Mouse (Mus musculus) liver, postnatal 0 days (tissue): ENCODE data around the gene Sbk2. TPM values are rescaled to one million over a fixed set of nuclear protein-coding genes. Genes with fewer than 3 reads are reported as not detected.

Experiments used
- ATAC-seq: fragments of 200-750 bp; cut with Nextera tagmentation; 2 replicates; pipeline ENCODE4 v1.8.0; 2017; ENCODE audit warnings: mild to moderate bottlenecking, moderate library complexity
- DNase-seq: peaks from one replicate; pipeline ENCODE4 v3.0.0-alpha.2; 2016
- H3K27ac ChIP-seq: fragments of 300-500 bp; sonication (generic); 2 replicates; pipeline ENCODE4 v1.5.1; 2014; ENCODE audit warnings: antibody characterized with exemption, moderate library complexity, mild to moderate bottlenecking, low read depth
- H3K27me3 ChIP-seq: fragments of 300-500 bp; sonication (generic); 2 replicates; pipeline ENCODE4 v1.6.1; 2014; ENCODE audit warnings: low read length, control low read depth, mixed read lengths; ENCODE audit not compliant: insufficient read depth
- H3K36me3 ChIP-seq: fragments of 300-500 bp; sonication (generic); replicated peaks from 2 replicates; pipeline ENCODE4 v1.6.1; 2014; ENCODE audit warnings: mild to moderate bottlenecking, control low read depth, low read length, moderate library complexity, mixed read lengths; ENCODE audit not compliant: insufficient read depth
- H3K4me1 ChIP-seq: fragments of 300-500 bp; sonication (generic); 2 replicates; pipeline ENCODE4 v1.6.1; 2014; ENCODE audit warnings: antibody characterized with exemption, mild to moderate bottlenecking, control low read depth; ENCODE audit not compliant: insufficient read depth
- H3K4me2 ChIP-seq: fragments of 300-500 bp; sonication (generic); 2 replicates; pipeline ENCODE4 v1.6.1; 2014; ENCODE audit warnings: low read depth, mild to moderate bottlenecking, low read length, moderate library complexity, mixed read lengths
- H3K4me3 ChIP-seq: fragments of 300-500 bp; sonication (generic); 2 replicates; pipeline ENCODE4 v1.5.1; 2014; ENCODE audit warnings: low read depth, low read length
- H3K9ac ChIP-seq: fragments of 300-500 bp; sonication (generic); replicated peaks from 2 replicates; pipeline ENCODE4 v1.6.1; 2014; ENCODE audit warnings: mild to moderate bottlenecking, moderate library complexity
- H3K9me3 ChIP-seq: fragments of 300-500 bp; sonication (generic); 2 replicates; pipeline ENCODE4 v1.6.1; 2016; ENCODE audit warnings: mild to moderate bottlenecking, control low read depth, low read length, mixed read lengths
- CTCF ChIP-seq: sonication (generic); IDR thresholded peaks from 2 replicates; pipeline ENCODE4 v1.5.1; 2016; ENCODE audit warnings: antibody characterized with exemption, low read depth
- EP300 ChIP-seq: IDR thresholded peaks from 2 replicates; pipeline ENCODE4 v1.6.1; 2016; ENCODE audit warnings: antibody characterized with exemption, low read depth, mild to moderate bottlenecking
- WGBS: fragments of 180-500 bp; shearing (Covaris S2); extraction: QIAGEN DNeasy Blood & Tissue Kit; methylation state at CpG from one replicate; pipeline ENCODE4 v1.1.7; 2014; ENCODE audit not compliant: insufficient replicate concordance; 5-methylcytosine and 5-hydroxymethylcytosine counted together
- polyA plus RNA-seq: library from polyadenylated mRNA; unstranded; fragments of >200 nt; fragmentation: Nextera tagmentation; extraction: Ambion mirVana; gene quantifications from 2 replicates; pipeline ENCODE4 v1.2.1, GENCODE M21; 2015

Sbk2 gene
- polyA plus RNA-seq, 1 experiment from 2014 or later, result not detected

GRCm38 (mm10) chr7:4996003-4996895 lies 32.0 kb upstream of the Sbk2 start, which contains the start of gene Zfp579:
Gene Zfp579, minus strand, starts transcription at chr7:4996158.
- WGBS, result 9% methylated on average over 15 of the region's 26 CpGs
- Histone ChIP-seq H3K4me1 (peaks cover 14% of the 10 kb centered on the region; the same call in 1 of the 2 replicates), H3K36me3 (no peaks in the 10 kb centered on the region), H3K4me3 (peak within 1 kb of the TSS; percentile 65), H3K4me2 (peak within 1 kb of the TSS; percentile 78), H3K27me3 (no peaks in the 10 kb centered on the region), H3K9me3 (no peaks in the 10 kb centered on the region), H3K9ac (peak within 1 kb of the TSS; percentile 76), H3K27ac (0 out of 2 replicates have a peak within 1 kb of the TSS, but pooled peaks have one; percentile 6)
- ATAC-seq, result peak; percentile 92
- no peak for TF ChIP-seq CTCF
- no peak for TF ChIP-seq EP300
- peak; percentile 89 for DNase-seq

- H3K4me3 ChIP-seq, result peak overlapping the region; percentile 65
- H3K27me3 ChIP-seq, result no peaks in the 10 kb centered on the region
- H3K9ac ChIP-seq, result peak overlapping the region; percentile 76
- H3K27ac ChIP-seq, result no peak overlapping the region
- H3K36me3 ChIP-seq, result no peaks in the 10 kb centered on the region
- TF ChIP-seq CTCF, result no peak
- TF ChIP-seq EP300, result no peak
- no peaks in the 10 kb centered on the region for H3K9me3 ChIP-seq
- H3K4me1 ChIP-seq, result peaks cover 14% of the 10 kb centered on the region; the same call in 1 of the 2 replicates
- H3K4me2 ChIP-seq, result peak overlapping the region; percentile 78
- DNase-seq, result no peak
- WGBS, result 8% methylated on average over 19 of the region's 19 CpGs
- ATAC-seq, result peak; percentile 24
These were observed 31.2 kb upstream of the Sbk2 start for GRCm38 (mm10) chr7:4995268-4996002.

- 70% methylated on average over 59 of the region's 59 CpGs for WGBS
- H3K4me1 ChIP-seq, result peaks cover 14% of the 10 kb centered on the region; the same call in 1 of the 2 replicates
- TF ChIP-seq CTCF (no peak), EP300 (no peak)
- H3K4me2 ChIP-seq, result no peak overlapping the region
- no peak overlapping the region for H3K27ac ChIP-seq
- H3K9ac ChIP-seq, result no peak overlapping the region
- DNase-seq (no peak), ATAC-seq (no peak)
- H3K9me3 ChIP-seq, result no peaks in the 10 kb centered on the region
- no peak overlapping the region for H3K4me3 ChIP-seq
- H3K36me3 ChIP-seq, result no peaks in the 10 kb centered on the region
- H3K27me3 ChIP-seq, result no peaks in the 10 kb centered on the region
These were observed 30.0 kb upstream of the Sbk2 start for GRCm38 (mm10) chr7:4993999-4994788.

- ATAC-seq (no peak), DNase-seq (no peak)
- no peaks in the 10 kb centered on the region for H3K36me3 ChIP-seq
- H3K4me2 ChIP-seq, result no peak overlapping the region
- peaks cover 14% of the 10 kb centered on the region; the same call in 1 of the 2 replicates for H3K4me1 ChIP-seq
- TF ChIP-seq CTCF (no peak), EP300 (no peak)
- whole genome bisulfite sequencing, result 73% methylated on average over 49 of the region's 55 CpGs
- no peak overlapping the region for H3K4me3 ChIP-seq
- no peak overlapping the region for H3K27ac ChIP-seq
- H3K9me3 ChIP-seq, result no peaks in the 10 kb centered on the region
- H3K9ac ChIP-seq, result no peak overlapping the region
- no peaks in the 10 kb centered on the region for H3K27me3 ChIP-seq
These were observed 29.3 kb upstream of the Sbk2 start for GRCm38 (mm10) chr7:4993347-4993998.

GRCm38 (mm10) chr7:4988250-4988649 lies 24.0 kb upstream of the Sbk2 start:
- Histone ChIP-seq H3K36me3 (no peaks in the 10 kb centered on the region), H3K4me3 (no peak overlapping the region), H3K4me1 (no peaks in the 10 kb centered on the region), H3K27ac (no peak overlapping the region), H3K9ac (no peak overlapping the region), H3K4me2 (no peak overlapping the region), H3K27me3 (no peaks in the 10 kb centered on the region), H3K9me3 (no peaks in the 10 kb centered on the region)
- TF ChIP-seq CTCF (no peak), EP300 (no peak)
- no peak for ATAC-seq
- no peak for DNase-seq
- WGBS, result 43% methylated on average over 2 of the region's 2 CpGs
